Mouse (Mus musculus): ENCODE data around the gene Acadm.

The Acadm gene

DNA sequence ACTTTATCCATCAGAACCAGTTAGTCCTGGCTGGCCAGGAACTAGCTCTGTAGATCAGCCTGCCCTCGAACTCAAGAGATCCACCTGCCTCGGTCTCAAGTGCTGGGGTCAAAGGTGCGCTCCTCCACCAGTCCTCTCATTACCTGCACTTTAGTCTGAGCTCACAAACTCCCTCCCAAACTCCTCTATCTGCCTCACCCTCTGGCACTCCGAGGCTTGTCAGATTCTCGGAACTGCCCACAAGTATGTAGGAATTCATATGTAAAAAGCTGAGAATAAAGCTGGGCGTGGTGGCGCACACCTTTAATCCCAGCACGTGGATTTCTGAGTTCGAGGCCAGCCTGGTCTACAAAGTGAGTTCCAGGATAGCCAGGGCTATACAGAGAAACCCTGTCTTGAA lies 3.9 kb downstream of the Acadm start:
- no peak for DNase-seq (ENCODE audit: low spot score)

DNA sequence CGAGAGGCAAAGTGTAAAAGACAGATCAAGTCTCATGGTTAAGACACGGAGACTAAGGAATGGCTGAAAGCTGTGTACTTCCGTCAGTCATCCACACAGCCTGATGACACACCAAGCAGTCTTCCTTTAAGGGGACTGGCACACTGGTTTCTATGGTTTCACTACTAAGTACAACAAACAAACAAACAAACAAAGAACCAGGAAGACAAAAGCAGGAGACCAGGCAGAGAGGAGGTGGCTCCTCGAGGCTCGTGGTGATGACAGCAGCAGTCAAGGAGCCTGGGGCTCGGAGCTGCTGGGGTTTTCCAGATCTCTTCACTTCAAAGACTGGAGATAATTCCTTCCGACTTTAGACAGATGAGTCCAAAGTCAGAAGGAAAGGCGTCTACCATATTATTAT lies 4.4 kb downstream of the Acadm start:
- DNase-seq (ENCODE audit: low spot score), result no peak

DNA sequence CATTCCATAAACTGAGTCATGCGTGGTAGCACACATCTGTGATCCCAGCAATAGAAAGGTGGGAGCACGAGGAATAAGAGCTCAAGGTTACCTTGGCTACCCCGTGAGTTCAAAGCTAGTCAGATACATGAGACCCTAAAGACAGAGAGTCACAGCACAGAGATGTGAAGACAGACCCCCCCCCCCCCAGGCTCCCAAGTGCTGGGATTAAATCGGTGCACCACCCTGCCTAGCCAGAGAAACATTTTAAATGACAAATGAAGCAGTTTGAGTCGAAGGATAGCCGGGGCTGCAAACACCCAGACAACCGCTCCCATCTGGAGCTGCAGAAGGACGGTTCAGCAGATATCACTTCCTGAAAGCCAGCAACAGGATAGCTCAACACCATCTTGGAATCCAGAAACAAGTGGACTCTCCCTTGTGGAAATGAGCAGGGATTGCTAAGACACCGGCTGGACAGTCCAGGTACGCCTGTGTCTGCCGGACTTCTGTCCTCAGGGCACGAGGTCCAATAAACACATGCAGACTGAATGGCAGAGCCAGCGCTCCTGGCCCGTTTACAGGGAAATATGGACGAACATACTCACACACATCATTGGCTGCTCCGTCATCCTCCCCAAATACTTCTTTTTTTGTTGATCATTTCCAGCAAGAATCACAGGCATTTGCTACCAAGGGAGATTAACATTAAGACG lies 7.2 kb downstream of the Acadm start:
- no peak for DNase-seq (ENCODE audit: low spot score)

DNA sequence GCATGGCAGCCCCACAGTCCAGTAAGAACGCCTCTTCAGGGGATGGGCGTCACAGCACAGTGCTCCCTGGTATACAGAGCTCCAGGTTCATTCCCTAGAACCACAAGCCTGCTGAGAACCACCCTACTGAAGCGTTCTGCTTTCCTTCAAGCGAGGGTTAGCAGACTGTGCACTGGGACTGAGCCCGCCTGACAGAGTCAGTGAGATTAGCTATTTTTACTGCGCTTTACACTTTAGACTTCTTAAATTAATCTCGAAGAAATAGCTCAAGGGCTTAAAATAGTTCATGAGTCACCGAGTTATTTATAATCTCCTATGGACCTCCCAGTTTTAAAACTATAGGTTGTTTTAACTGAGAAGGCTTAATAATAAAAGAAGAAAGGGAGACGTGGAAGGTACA lies 8.6 kb downstream of the Acadm start:
- no peak for DNase-seq (ENCODE audit: low spot score)

DNA sequence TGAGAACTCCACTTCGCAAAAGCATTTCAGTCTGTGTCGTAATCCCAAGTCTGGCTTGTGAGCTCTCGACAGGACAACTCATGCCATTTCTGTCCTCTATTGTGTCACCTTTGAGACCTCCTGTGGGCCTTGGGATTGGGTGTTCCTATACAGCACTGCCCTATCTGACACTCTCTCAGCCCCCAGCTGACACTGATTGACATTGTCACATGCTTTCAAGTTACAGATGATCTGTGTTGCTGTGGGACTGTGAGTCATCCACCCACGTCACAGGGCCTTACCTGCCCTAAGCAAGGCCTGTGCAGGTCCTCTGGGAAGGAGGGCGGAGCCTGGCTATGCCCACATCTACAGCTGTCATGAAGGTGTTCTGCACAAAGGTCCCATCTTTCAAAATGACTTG lies 12.0 kb downstream of the Acadm start:
- no peak for DNase-seq (ENCODE audit: low spot score)

DNA sequence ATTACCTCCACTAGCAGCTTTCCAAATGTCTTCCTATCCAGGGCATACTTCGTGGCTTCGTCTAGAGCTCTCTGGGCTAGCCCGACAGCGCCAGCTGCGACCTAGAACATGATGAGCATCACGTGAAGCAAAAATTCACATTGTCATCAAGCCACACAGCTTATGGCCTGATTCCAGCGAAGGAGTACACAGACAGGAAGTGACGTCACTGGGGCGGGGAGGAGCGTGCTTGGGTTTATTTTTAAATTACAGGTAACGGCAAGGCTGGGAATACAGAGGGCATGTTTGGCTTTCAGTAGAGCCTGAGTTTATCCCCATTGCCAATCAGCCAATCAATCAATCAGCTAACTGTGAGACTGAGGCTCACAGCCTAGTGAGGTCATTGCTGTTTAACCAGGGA lies 14.9 kb downstream of the Acadm start:
- DNase-seq (ENCODE audit: low spot score), result no peak

DNA sequence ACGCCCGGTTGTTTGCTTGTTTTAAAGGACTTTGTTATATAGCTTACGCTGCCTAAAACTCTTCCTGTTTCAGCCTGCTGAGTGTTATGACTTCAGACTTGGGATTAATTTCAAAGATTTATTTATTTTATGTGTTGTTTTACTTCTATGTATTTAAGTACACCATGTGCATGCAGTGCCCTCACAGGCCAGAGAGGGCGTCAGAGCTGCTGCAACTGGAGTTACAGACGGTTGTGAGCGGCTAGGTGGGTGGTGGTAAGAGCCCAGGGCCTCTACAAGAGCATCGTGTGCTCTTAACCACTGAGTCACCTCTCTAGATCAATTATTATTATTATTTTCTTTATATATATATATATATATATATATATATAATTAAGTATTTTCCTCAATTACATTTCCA lies 18.1 kb downstream of the Acadm start:
- DNase-seq (ENCODE audit: low spot score), result no peak

DNA sequence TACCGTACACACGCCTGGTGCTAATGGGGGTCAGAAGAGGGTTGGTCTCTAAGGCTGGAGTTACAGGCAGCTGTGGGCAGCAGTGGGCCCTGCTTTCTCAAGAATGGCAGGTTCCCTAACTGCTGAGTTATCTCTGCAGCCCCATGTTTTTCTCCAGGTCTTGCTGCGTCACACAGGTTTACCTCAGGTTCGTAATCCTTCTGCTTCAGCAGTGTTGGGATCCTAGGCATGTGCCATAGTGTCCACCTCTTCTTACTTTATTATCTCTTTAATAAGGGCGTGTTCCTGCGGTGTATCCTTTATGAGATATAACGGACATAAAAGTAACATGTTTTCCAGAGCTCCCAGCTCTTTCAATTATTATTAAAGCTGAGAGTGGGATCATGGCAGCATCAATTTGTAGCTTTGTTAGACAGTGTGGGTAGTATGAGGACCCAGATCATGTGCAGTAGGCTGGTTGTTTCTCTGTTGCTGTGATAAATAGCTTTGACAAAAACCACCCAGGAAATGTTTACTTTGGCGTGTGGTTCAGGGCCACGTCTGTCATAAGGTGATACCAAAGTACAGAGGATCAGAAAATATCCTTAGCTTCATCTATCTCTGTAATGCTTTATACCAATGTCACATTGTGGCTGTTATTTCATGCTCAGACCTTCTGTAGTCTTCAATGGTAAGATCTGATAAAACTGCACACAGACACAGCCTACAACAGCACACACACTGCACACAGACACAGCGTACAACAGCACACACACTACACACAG lies 23.1 kb downstream of the Acadm start:
- no peak for DNase-seq (ENCODE audit: low spot score)

DNA sequence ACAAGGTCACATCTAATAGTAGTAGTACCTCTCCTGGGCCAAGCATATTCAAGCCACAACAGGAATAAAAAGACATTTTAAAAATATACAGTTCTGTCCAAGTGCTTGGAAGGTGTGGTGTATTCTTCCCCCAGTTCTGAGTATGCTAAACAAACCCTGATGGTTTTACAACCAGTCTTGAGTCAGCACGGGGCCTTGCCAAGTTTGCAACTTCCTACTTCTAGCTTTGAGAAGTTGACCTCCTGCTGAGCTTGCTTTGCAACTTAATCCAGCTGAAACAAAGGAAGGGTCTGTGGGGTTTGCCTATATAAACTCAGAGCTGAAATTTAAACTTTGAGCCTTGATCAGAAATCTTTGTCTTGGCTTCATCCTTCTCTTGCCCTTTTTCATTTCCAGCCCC lies 27.2 kb downstream of the Acadm start:
- DNase-seq (ENCODE audit: low spot score), result no peak

DNA sequence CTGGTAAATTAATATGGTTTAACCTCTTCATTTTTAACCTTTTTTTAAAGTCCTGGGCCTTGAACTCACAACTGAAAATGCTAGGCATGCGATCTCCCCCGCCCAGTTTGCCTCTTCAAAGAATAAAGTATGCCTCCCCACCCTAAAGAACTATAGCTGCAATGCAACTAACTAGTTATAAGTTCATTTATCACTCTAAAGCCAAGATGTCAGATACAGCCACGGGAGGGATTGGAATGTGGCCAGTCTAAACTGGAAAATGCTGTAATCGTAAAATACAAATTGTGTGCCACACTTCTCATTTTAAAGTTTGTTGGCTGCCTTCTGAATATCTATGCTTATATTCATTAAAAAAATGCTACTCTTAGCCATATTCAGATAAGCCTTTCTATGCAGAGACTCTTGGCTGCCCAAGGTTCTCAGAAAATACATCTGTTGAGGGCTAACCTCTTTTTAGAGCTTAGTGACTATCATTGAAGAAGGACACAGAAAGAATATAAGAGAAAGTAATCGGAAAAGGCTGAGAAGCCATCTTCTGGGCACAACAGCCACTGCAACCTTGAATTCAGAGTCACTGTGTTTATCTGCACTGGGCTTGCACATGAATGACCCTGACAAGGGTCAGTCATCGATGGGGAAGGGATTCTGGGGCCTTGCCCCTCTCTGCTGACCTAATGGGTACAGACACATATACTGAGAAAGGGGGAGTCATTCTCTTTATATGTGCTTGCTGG lies 30.8 kb downstream of the Acadm start:
- no peak for DNase-seq (ENCODE audit: low spot score)

DNA sequence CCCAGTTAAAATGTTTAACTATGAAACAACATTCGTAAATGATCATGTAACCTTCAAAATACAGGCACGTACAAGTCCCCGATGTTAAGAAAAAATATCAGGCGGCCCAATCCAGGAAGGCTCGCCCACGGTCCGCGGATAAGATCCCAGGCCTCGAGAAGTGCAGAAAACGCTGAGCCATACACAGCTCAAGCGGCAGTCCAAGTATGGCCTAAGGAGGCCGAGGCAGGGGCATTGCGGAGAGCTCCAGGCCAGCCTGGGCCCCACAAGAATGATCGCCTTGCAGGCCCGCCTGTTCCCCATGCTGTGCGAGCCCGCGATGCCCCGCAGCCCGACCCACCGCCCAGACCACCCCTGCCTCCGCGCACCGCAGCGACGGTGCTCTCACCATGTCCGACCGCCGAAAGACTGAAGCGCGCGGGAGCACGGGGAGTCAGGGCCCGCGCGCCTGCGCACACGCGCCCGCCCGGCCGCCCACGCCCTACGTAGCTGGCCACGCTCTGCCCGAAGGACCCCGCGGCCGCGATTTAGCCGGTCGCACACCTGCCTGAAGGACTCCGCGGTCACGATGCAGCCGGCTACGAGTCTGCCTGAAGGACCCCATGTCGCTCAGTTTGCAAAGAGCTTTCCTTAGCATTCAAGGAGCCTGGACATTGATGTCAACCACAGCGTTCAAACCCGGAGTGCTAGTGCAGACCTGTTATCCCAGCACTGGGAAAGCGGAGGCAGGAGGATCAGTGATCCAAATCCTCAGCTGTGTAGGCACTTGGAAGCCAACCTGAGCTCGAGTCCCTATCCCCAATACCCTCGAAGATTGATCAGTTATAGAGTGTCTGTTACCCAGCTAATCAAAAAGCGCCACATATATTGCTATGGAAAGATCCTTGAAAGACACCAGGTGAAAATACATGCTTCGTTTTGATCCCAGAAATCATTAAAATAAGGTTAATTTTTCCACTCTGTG lies 31.6 kb downstream of the Acadm start, which contains the start of gene Rabggtb:
Gene Rabggtb (minus strand): TSS at position 464 of the 964 bp plus-strand sequence.
- peak; percentile 91 for DNase-seq (ENCODE audit: low spot score)

DNA sequence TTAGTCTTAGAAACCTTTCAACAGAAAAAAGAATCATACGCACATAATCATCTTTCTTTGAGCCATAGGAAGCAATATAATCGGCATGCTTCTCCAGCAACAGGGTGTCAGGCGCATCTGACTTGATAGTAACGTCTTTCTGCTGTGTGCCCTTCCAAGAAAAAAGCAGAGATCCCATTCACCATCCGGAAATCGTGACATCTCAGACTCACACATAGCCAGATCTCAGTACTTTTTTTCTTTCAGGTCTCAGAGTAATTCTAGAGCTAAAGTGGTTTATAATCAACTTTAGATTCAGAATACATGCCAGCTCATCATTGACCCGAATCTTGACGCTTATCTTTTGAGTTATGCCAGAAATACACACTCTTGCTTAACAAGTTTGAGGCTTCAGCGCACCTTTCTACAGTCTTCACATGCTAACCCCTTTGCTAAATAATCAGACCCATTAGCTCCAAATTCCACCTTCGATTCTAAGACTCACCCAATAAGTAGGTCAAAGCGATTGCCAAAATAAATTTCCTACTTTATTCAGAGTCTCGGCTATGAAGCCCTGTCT lies 32.5 kb downstream of the Acadm start:
- DNase-seq (ENCODE audit: low spot score), result no peak

DNA sequence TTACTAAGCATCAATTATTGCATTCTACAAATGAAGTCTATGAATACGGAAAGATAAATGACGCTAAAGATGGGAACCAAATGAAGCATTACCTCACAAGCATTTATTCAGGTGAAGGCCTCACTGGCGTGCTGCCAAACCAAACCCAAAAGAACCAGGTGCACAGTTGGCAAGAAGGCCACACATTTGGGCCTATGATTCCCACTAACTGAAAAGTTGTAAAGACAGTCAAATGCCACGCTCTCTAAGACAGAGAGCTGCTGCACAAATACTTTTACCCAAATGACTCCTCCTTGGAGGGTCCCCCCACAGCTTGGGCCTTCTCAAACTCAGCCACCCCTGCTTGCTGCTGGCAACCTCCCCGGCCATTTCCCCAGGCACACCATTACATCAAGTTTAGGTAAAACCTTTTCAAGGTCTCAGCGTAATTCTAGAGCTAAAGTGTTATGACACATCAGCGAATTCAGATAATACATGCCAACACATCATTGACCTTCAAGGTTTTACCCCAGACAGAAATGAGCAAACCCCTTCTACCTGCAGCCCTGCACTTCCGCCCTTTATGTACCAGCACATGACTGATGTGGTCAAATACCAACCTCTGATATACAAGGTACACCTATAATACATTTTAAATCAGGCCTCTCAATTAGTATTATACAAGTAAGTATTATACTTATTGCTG lies 33.1 kb downstream of the Acadm start:
- no peak for DNase-seq (ENCODE audit: low spot score)

DNA sequence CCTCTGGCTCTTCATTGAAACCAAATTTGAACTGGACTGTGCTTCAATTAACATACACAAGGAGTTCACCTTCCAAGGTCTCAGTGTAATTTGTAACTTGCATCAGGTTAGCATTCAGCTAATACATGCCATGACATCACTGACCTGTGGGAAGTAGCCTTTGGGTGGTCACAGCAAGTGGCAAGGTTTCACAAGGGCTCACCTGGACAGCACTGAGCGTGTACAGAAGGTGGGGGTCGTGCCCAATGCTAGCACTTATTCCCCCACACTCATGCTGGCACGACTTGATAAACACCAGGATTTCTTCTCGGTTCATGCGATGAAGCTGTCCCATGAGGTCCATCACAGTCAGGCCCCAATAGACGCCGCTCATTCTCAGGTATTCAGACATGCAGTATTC lies 33.9 kb downstream of the Acadm start:
- no peak for DNase-seq (ENCODE audit: low spot score)

DNA sequence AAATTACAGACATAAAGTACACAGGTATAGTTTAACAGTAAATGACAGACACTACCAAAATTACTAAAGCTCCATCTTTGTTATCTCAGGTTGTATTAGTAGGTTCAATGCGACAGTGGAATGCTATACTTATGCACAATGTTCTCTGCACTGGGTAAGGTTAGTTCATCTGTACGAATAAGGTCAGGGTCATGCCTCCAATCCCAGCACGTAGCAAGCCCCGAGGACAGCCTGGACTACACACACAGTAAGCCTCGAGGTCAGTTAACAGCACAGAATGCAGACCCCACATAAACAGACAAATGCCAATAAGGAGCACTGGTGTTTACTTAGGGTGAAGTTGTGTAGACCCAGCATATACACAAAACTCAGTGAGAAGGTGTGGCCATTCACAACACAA lies 35.5 kb downstream of the Acadm start:
- no peak for DNase-seq (ENCODE audit: low spot score)

DNA sequence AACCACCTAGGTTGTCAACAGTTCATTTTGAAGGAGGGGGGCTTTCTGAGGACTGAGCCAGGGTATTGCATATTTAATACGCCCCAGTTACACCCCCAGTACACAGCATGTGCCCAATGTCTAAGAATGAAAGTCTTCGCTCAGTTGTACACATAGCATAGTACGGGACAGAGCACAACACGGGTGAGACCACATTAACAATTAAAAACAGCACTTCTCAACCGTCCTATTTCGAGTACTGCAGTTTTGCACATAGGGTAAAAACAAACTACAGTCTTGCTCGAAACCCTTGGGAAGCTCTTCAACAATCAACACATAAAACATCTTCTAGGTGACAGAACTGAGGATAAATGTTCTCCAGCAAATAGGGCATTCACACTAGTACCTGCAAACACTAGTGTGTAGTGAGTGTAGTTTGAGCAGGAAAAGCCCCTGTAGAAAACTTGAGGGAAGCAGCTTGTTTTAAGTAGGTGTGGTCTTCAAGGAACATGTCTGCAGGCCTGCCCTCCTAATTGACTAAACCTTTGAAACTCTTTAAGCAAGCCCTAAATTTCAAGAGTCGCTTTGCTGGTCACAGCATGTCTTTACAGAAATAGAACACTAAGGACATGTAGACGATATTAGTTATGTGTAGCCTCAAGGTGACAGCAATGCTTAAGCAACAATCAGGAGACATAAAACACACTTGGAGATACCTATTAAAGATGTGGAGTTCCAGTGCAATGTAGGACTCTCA lies 38.1 kb downstream of the Acadm start, which contains the start of gene Msh4:
Gene Msh4 (minus strand): TSS at position 3 of the 736 bp plus-strand sequence.
- no peak for DNase-seq (ENCODE audit: low spot score)

DNA sequence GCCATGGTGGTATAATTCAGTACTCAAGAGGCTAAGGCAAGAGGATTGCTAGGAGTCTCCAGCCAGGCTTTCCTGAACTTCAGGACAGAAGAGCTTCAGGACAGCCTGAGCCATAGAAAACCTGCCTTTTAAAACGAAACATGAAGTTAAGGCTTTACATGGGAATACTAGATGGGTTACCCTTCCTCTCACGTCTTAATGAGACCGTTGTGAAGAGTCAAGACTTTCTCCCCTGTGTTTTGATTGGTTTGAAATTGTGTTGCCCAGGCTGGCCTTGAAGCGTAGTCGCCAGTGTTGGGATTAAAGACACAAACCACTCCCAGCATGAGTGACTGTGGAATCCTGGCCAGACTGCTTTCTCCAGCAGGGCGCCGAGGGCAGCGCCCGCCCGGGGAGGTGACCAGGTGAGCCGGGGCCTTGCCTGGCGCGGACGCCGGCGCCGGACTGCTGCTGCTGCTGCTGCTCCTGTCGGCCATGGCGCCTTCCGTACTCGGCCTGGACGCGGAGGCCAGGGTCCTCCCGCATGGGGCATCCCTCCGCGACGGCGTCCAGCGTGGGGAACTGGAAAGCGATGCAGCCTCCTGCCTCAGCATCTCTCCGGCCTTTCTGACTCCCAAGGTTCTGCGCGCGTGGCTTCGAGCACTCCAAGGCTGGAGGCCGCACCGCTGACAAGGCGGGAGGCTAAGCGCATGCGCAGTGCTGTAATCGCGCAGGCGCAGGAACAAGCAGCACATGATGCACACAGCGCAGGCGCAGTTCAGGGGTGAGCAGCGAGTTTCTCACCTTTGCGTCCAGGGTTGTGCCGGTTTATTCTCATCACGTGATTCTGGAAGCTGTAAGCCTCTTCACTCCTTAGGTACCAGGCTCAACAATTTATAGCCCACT lies 38.9 kb downstream of the Acadm start:
- DNase-seq (ENCODE audit: low spot score), result no peak

DNA sequence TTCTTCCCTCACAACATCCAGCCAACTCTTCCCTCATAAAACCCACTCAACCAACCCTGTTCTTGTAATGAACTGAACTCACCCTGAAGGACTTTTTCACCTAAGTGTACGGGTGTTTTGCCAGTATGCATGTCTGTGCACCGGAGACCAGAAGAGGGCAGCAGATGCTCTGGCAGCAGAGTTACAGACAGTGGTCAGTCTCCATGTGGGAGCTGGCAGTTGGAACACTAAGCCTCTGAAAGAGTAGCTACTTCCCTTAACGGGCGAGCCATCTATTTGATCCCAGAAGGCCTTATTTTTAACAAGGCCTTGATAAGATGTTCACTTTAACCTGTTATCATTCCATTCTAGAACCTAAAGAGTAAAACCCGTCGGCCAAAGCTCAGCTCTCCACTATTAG lies 39.8 kb downstream of the Acadm start:
- no peak for DNase-seq (ENCODE audit: low spot score)

DNA sequence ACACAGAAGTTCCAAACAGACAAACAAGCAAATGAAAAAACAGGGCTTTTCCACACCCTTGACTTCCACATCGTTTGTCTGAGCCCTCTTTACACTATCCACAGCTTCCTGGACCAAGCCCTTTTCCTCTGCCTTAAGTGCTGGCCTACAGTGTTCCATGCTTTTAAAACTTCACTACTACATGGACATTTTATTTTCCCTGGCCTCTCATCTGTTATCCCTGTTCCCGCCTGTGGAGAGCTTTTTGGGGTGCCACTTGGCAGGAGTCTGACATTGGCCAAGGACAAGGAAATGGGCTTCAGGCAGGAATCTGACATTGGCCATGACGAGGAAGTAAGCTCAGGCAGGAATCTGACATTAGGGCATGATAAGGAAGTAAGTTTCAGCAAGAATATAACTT lies 41.8 kb downstream of the Acadm start:
- no peak for DNase-seq (ENCODE audit: low spot score)
